Mouse (Mus musculus) CH12.LX (cell line): ENCODE measurements at regions not wholly inside any gene's neighbourhood (a gene's known extent, or its start where the extent isn't known, plus 50 kb on each side); places are given as distances from the start of the nearest gene placed in this dataset.

Experiments used
- DNase-seq: peaks from one replicate; pipeline ENCODE4 v3.0.0-alpha.2; 2013; ENCODE audit errors: extremely low read depth
- H3K27ac ChIP-seq: 2 replicates; pipeline ENCODE4 v1.5.1; 2012; ENCODE audit warnings: low read depth, mild to moderate bottlenecking, control low read depth, moderate library complexity; ENCODE audit not compliant: insufficient read depth
- H3K27me3 ChIP-seq: replicated peaks from 2 replicates; pipeline ENCODE3; 2012; ENCODE audit warnings: inconsistent platforms
- H3K36me3 ChIP-seq, 2 experiments: replicated peaks in 1 of 2; 2 replicates each; pipeline versions ENCODE3 to v1.6.1; 2012; ENCODE audit warnings: inconsistent platforms in 1 of 2, low read length in 1 of 2, mild to moderate bottlenecking in 1 of 2, mixed read lengths in 1 of 2, moderate library complexity in 1 of 2; ENCODE audit not compliant: control insufficient read depth in 1 of 2, insufficient read depth in 1 of 2
- H3K4me1 ChIP-seq, 2 experiments: 2 replicates each; pipeline ENCODE4 v1.6.1; 2012; ENCODE audit warnings: inconsistent platforms in 1 of 2, moderate library complexity in 1 of 2; ENCODE audit not compliant: insufficient read depth in 2 of 2, control insufficient read depth in 1 of 2
- H3K4me2 ChIP-seq: 2 replicates; pipeline ENCODE4 v1.6.1; 2012; ENCODE audit warnings: low read depth, mild to moderate bottlenecking, control low read depth; ENCODE audit not compliant: poor library complexity, insufficient read depth, severe bottlenecking
- H3K4me3 ChIP-seq, 3 experiments: fragments of 150-350 bp in 1 of 3; sonication (generic) in 1 of 3; replicated peaks in 1 of 3; 2 replicates each; pipeline versions ENCODE3 to v1.5.1; 2011 to 2012; ENCODE audit warnings: low read depth in 2 of 3, low read length in 2 of 3, mild to moderate bottlenecking in 2 of 3, moderate library complexity in 2 of 3, control low read depth in 1 of 3, improper control_type of control experiment in 1 of 3, inconsistent platforms in 1 of 3, mixed read lengths in 1 of 3; ENCODE audit not compliant: poor library complexity in 1 of 3
- H3K79me2 ChIP-seq: replicated peaks from 2 replicates; pipeline ENCODE4 v1.6.1; 2012; ENCODE audit warnings: mild to moderate bottlenecking, moderate library complexity; ENCODE audit not compliant: control insufficient read depth, poor library complexity, insufficient read depth, severe bottlenecking; ENCODE audit errors: extremely low read depth
- H3K9ac ChIP-seq: 2 replicates; pipeline ENCODE4 v1.6.1; 2012; ENCODE audit warnings: low read depth, mild to moderate bottlenecking, control low read depth, moderate library complexity; ENCODE audit not compliant: insufficient read depth
- H3K9me3 ChIP-seq: replicated peaks from 2 replicates; pipeline ENCODE3; 2012; ENCODE audit warnings: low read length, inconsistent platforms, mixed read lengths
- BHLHE40 ChIP-seq: IDR thresholded peaks from 2 replicates; pipeline ENCODE4 v1.6.1; 2011; ENCODE audit warnings: mild to moderate bottlenecking, low read depth, low read length, improper control_type of control experiment
- CHD1 ChIP-seq: IDR thresholded peaks from 2 replicates; pipeline ENCODE4 v1.6.1; 2012; ENCODE audit warnings: low read depth, low read length, improper control_type of control experiment, inconsistent platforms
- E2F4 ChIP-seq: IDR thresholded peaks from 2 replicates; pipeline ENCODE4 v1.6.1; 2011; ENCODE audit warnings: low read depth, low read length, improper control_type of control experiment; ENCODE audit not compliant: insufficient replicate concordance
- EP300 ChIP-seq: IDR thresholded peaks from 2 replicates; pipeline ENCODE4 v1.6.1; 2011; ENCODE audit warnings: low read length, improper control_type of control experiment
- ETS1 ChIP-seq: conservative IDR thresholded peaks from 2 replicates; pipeline ENCODE4 v1.6.1; 2012; ENCODE audit warnings: low read depth, mild to moderate bottlenecking, inconsistent platforms, low read length, improper control_type of control experiment, moderate library complexity
- GABPA ChIP-seq: IDR thresholded peaks from 2 replicates; pipeline ENCODE4 v1.6.1; 2012; ENCODE audit warnings: low read depth, low read length, improper control_type of control experiment, inconsistent platforms; ENCODE audit not compliant: insufficient replicate concordance
- JUN ChIP-seq: IDR thresholded peaks from 2 replicates; pipeline ENCODE4 v1.6.1; 2011; ENCODE audit warnings: low read depth, mild to moderate bottlenecking, low read length, improper control_type of control experiment, moderate library complexity; ENCODE audit not compliant: insufficient read depth
- KAT2A ChIP-seq: IDR thresholded peaks from 2 replicates; pipeline ENCODE4 v1.6.1; 2012; ENCODE audit warnings: low read length, improper control_type of control experiment, inconsistent platforms; ENCODE audit not compliant: insufficient replicate concordance
- MAFK ChIP-seq: IDR thresholded peaks from 2 replicates; pipeline ENCODE4 v1.6.1; 2011; ENCODE audit warnings: low read length, improper control_type of control experiment; ENCODE audit not compliant: insufficient replicate concordance
- MAX ChIP-seq: IDR thresholded peaks from 2 replicates; pipeline ENCODE4 v1.6.1; 2011; ENCODE audit warnings: low read length, improper control_type of control experiment
- MAZ ChIP-seq: IDR thresholded peaks from 2 replicates; pipeline ENCODE4 v1.6.1; 2012; ENCODE audit warnings: low read depth, mild to moderate bottlenecking, inconsistent platforms, low read length, improper control_type of control experiment, moderate library complexity
- MEF2A ChIP-seq: IDR thresholded peaks from 2 replicates; pipeline ENCODE4 v1.6.1; 2014; ENCODE audit warnings: low read depth, mild to moderate bottlenecking, inconsistent platforms, low read length, improper control_type of control experiment, borderline replicate concordance
- MYC ChIP-seq: IDR thresholded peaks from 2 replicates; pipeline ENCODE4 v1.6.1; 2011; ENCODE audit warnings: low read depth, mild to moderate bottlenecking, improper control_type of control experiment, low read length
- NRF1 ChIP-seq: IDR thresholded peaks from 2 replicates; pipeline ENCODE4 v1.6.1; 2014; ENCODE audit warnings: low read depth, mild to moderate bottlenecking, inconsistent platforms, low read length, improper control_type of control experiment, moderate library complexity
- PAX5 ChIP-seq: IDR thresholded peaks from 2 replicates; pipeline ENCODE4 v1.6.1; 2012; ENCODE audit warnings: low read length, inconsistent platforms, mixed read lengths
- POLR2A ChIP-seq: IDR thresholded peaks from 2 replicates; pipeline ENCODE4 v1.6.1; 2011; ENCODE audit warnings: low read depth, mild to moderate bottlenecking, improper control_type of control experiment, low read length
- RAD21 ChIP-seq: IDR thresholded peaks from 2 replicates; pipeline ENCODE4 v1.6.1; 2011; ENCODE audit warnings: low read depth, mild to moderate bottlenecking, low read length, improper control_type of control experiment, moderate library complexity
- SIN3A ChIP-seq: IDR thresholded peaks from 2 replicates; pipeline ENCODE4 v1.6.1; 2012; ENCODE audit warnings: low read length, improper control_type of control experiment, inconsistent platforms
- SMC3 ChIP-seq: IDR thresholded peaks from 2 replicates; pipeline ENCODE4 v1.6.1; 2011; ENCODE audit warnings: low read depth, low read length, improper control_type of control experiment
- TCF12 ChIP-seq: IDR thresholded peaks from 2 replicates; pipeline ENCODE4 v1.6.1; 2014; ENCODE audit warnings: low read depth, mild to moderate bottlenecking, inconsistent platforms, low read length, improper control_type of control experiment
- UBTF ChIP-seq: IDR thresholded peaks from 2 replicates; pipeline ENCODE4 v1.6.1; 2012; ENCODE audit warnings: low read depth, mild to moderate bottlenecking, inconsistent platforms, low read length, improper control_type of control experiment, moderate library complexity
- USF1 ChIP-seq: IDR thresholded peaks from 2 replicates; pipeline ENCODE4 v1.6.1; 2014; ENCODE audit warnings: low read depth, mild to moderate bottlenecking, inconsistent platforms, low read length, improper control_type of control experiment
- ZKSCAN1 ChIP-seq: IDR thresholded peaks from 2 replicates; pipeline ENCODE4 v1.6.1; 2012; ENCODE audit warnings: low read depth, inconsistent platforms, low read length, improper control_type of control experiment, borderline replicate concordance
- ZNF384 ChIP-seq: IDR thresholded peaks from 2 replicates; pipeline ENCODE4 v1.6.1; 2012; ENCODE audit warnings: low read depth, low read length, improper control_type of control experiment, inconsistent platforms
- dilution Hi-C: fragments of 300-500 bp; cut with MboI; formaldehyde crosslinking; loops from 2 replicates; pipeline ENCODE4 v1.14.3; 2020; ENCODE audit warnings: low sequenced_read_pairs; ENCODE audit not compliant: extremely low pct_unique_long_range_greater_than_20kb, extremely low pct_ligation_motif_present
- in situ Hi-C: fragments of 300-500 bp; cut with MboI; formaldehyde crosslinking; loops from 3 replicates; pipeline ENCODE4 v1.14.3; 2019; ENCODE audit warnings: low sequenced_read_pairs, low pct_ligation_motif_present, low pct_unique_long_range_greater_than_20kb, mixed read lengths

- TF ChIP-seq MAFK (no peak), ZNF384 (no peak), CHD1 (no peak), MEF2A (no peak), ETS1 (no peak), GABPA (no peak), E2F4 (no peak), EP300 (no peak), UBTF (no peak), PAX5 (no peak), KAT2A (no peak), POLR2A (no peak), JUN (no peak), TCF12 (no peak), MYC (no peak), NRF1 (no peak)
- TF ChIP-seq, all 38 proteins: peak for 0
- no peak for DNase-seq
- dilution Hi-C loops = no loop called here
- no peaks in the 10 kb centered on the region for H3K79me2 ChIP-seq
- H3K4me1 ChIP-seq = no peaks in the 10 kb centered on the region
- no peak overlapping the region for H3K4me3 ChIP-seq
- no peak overlapping the region for H3K9ac ChIP-seq
- H3K36me3 ChIP-seq = no peaks in the 10 kb centered on the region
- H3K4me2 ChIP-seq = no peak overlapping the region
- no peak overlapping the region for H3K27ac ChIP-seq
- in situ Hi-C loops = no loop called here
- no peaks in the 10 kb centered on the region for H3K27me3 ChIP-seq
- peaks cover 54% of the 10 kb centered on the region for H3K9me3 ChIP-seq
Observed at GRCm38 (mm10) chr8:64388299-64388698, 182.2 kb upstream of the Tll1 start.

- in situ Hi-C loops (no loop called here), dilution Hi-C loops (no loop called here)
- H3K4me1 ChIP-seq = no peaks in the 10 kb centered on the region
- H3K4me3 ChIP-seq = no peak overlapping the region
- no peak for DNase-seq
- H3K36me3 ChIP-seq = no peaks in the 10 kb centered on the region
- H3K27me3 ChIP-seq = no peaks in the 10 kb centered on the region
- TF ChIP-seq MAX (no peak), SIN3A (no peak), E2F4 (no peak), KAT2A (no peak), BHLHE40 (no peak), SMC3 (no peak), USF1 (no peak), JUN (no peak), RAD21 (no peak), ZKSCAN1 (no peak), MAFK (no peak), TCF12 (no peak), MAZ (no peak), NRF1 (no peak), ZNF384 (no peak)
- TF ChIP-seq, all 38 proteins: peak for 0
- H3K27ac ChIP-seq = no peak overlapping the region
- peaks cover 54% of the 10 kb centered on the region for H3K9me3 ChIP-seq
- no peak overlapping the region for H3K9ac ChIP-seq
- no peaks in the 10 kb centered on the region for H3K79me2 ChIP-seq
- no peak overlapping the region for H3K4me2 ChIP-seq
Observed at GRCm38 (mm10) chr8:64379732-64380349, 173.8 kb upstream of the Tll1 start.
